Mouse (Mus musculus): Measurements from ENCODE around the gene Nrxn2.

- TF ChIP-seq POLR2A (IDR thresholded peaks at IDR 0.05; ENCODE audit: low read depth, low read length) (no peak), CTCF (IDR thresholded peaks at IDR 0.05; ENCODE audit: extremely low read depth, insufficient read depth, insufficient read length, insufficient replicate concordance) (peak; percentile 97)
These were observed at the start of gene Nrxn2 for GRCm38 (mm10) chr19:6418233-6418879.
